Mouse (Mus musculus) MEL-GATA-1-ER (cell line): ENCODE results near the gene Eps8.
"Not testable (repeated sequence)": the region's sequence is repeated elsewhere in the genome, so short reads cannot be mapped to it uniquely, and the experiment has no call there.

Experiments used
- DNase-seq: peaks from one replicate; pipeline ENCODE4 v3.0.0-alpha.2; 2012; ENCODE audit warnings: low read depth; ENCODE audit errors: extremely low read depth

The Eps8 gene

GRCm38 (mm10) chr6:137482891-137483290, 171.8 kb downstream of the Eps8 start:
- DNase-seq, result no peak

DNA sequence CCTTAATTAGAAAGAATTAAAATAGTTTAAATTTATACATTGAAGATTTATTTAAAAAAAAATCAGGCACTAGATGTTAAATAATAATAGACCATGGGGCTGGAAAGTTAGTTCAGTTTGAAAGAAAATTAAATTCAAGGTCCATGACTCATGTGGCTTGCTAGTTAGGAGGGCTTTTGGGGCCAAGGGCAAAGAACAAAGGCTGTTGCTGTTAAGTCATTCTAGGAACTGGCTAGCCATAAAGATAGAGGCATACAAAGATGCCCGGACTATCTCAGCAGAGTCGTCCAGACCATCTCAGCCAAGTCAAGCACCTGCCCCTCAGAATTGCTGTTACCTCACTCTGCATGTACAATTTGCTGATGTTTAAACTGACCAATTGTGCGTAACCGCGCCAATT, 179.0 kb downstream of the Eps8 start:
- not testable (repeated sequence) for DNase-seq

DNA sequence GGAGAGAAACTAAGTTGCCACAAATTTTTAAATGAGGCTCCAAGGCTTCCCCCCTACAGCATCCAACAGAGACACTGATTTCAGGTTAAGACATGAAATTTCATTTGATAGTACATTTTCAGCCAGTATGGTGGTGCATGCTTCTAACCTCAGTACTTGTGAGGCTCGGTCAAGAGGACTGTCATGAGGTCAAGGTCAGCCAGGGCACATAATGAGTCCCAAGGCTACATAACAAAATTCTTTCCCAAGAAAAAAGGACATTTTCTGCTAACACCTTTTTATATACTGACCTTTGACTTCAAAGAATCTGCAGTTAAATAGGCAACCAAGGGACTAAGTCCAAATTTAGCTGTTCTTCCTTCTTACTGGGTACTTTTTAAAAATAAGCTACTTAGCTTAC, 181.2 kb downstream of the Eps8 start:
- no peak for DNase-seq

GRCm38 (mm10) chr6:137472129-137472528, 182.5 kb downstream of the Eps8 start:
- no peak for DNase-seq

DNA sequence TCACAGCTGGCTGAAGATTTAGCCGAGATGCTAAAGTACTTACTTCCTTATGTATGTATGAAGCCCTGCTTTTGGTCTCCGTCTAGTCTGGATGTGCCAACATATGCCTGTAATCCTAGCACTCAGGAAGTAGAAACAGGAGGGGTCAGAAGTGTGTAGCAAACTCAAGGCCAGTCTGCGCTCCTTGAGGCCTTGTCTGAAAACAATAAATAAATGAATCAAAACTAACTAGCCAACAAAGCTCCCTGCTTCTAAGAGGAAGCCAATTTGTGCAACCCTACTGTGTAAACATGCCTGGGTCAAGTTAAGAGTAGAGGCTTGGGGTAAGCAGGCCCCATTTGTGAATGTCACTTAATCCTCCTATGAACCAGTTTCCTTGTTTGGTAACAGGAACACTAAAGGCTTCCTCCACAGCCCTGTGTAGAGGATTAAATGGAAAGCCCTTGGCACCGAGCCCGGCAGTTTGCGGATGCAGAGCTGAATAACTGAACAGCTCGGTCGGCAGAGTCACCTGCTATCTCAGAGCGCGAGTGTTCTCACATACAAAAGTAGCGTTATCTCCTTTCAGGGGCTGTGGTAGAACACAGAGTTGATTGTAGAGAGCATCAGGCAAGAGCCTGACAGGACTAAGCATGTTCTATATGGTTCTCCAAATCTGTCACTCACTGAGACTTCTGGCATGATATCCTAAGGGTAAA, 183.6 kb downstream of the Eps8 start:
- no peak for DNase-seq

GRCm38 (mm10) chr6:137469541-137469940, 185.1 kb downstream of the Eps8 start:
- no peak for DNase-seq

GRCm38 (mm10) chr6:137467696-137468095, 187.0 kb downstream of the Eps8 start:
- no peak for DNase-seq

GRCm38 (mm10) chr6:137466256-137466655, 188.4 kb downstream of the Eps8 start:
- DNase-seq, result no peak

DNA sequence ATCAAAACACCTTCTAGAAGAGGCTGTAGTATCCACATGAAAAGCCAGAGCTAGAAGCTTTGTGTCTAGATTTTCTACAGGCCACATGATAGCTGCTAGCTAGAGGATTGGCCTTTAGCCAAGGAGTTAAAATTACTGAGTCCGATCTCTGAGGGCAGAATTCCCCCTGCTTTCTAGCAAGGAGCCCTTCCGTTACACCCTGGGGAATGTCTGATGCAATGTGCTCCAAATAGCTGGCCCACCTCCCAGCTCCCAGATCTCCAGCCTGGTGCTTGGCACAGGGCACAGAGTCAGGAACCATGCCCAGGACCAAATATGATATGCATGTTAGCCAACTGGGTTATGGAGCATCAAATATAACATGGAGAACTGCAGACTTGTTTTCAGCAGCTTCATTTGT, 189.4 kb downstream of the Eps8 start:
- no peak for DNase-seq

DNA sequence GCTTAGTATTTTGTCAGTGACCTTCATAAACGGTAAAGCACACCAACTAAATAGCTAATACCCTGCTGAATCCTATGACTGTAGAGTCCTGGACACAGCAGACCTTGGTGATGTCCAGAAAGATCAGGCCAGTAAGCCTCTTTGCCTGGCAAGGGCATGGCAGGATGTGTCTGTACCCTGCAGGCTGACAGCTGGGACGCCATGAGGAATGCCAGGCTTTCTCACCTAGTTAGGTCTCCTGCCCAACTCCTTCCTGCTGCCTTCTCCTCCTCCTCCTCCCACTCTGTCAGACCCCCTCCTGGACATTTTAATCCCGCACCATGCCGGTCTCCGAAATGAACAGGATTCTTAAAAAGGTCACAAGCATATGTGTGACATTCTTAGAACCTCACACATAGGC, 190.9 kb downstream of the Eps8 start:
- DNase-seq, result no peak

- no peak for DNase-seq
Measured at GRCm38 (mm10) chr6:137458136-137458535, 196.5 kb downstream of the Eps8 start.

GRCm38 (mm10) chr6:137457210-137457609, 197.5 kb downstream of the Eps8 start:
- DNase-seq, result no peak

GRCm38 (mm10) chr6:137456064-137456463, 198.6 kb downstream of the Eps8 start:
- DNase-seq, result no peak

DNA sequence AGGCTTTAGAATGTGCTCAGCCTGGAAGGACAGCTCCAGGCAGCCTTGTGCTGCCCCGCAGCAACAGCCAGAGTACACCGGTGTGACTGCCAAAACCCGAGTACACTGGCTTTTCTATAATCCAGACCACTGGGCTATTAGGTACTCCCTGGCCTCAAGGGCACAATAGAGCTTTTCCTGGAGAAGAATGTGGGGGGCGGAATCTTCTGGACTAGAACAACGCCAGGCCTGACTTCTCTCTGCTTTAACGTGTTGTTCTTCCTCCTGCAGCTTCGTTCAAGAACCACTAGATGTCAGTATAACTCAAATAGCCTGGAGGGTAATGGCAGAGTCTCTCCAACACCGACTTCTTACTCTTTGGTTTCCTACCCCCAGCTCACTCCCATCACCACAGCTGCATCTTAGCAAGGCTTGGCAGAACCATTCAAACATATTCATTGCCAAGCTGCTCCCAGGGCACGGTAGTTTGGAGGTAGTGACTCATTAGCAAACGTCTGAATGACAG, 199.1 kb downstream of the Eps8 start:
- no peak for DNase-seq

GRCm38 (mm10) chr6:137446116-137446515, 208.6 kb downstream of the Eps8 start:
- not testable (repeated sequence) for DNase-seq

DNA sequence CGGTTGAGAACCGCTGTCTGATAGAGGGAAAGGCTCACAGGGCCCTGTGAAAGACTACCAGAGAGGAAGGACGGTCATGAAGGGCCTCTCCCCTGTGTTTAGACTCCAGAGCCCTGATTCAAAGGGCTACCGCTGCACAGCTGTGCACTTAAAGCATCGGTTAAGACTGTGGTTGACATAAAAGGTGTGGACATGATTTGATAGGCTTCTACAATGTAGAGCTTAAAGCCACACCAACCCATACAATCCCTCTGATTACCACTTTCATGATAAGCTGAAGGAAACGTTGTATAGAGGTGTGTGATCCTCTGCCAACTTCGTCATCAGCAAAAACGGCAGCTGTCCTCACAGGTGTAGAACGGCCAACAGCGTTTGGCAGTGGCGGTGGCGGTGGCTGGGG, 211.6 kb downstream of the Eps8 start:
- no peak for DNase-seq

DNA sequence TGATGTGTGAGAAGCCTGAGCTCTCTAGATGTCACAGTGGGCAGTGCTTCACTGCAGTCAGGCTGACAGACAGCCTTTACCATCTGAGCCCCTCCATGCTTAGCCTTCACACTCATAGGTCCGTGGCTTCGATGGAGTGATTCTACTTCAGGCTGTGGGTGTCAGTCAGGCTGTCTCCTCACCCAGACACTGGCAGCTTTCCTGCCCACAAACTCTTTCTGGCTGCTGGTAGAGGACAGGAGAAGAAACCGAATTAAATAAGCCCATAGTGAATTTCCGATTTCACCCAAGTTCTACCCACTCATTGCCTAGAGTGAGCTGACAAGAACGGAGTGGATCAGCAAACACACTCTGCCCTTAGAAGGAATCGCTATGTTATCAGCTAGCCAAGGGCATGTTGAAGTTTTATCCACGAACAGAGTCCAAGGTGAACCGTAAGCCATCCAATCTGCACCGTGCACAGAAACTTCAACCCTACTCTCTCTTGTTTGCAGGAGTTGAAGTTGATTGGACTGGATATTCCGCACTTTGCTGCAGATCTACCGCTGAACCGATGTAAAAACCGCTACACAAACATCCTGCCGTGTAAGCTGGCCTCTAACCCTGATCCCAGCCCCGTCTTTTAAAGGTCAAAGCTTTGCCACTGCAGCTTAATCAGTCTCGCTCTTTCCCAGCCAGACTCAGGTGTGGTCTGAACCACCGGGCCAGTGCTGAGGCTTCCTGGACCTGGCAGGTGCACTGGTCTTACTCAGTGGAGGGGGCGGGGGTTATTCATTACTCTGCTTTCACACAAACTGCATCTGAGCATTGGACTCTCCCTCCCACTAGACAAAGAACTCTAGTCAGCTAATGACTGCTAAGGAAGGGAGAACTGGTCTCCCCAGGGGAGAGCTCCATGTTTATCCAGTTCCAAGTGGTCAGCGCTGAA, 213.9 kb downstream of the Eps8 start:
- no peak for DNase-seq

GRCm38 (mm10) chr6:137437902-137438580, 216.6 kb downstream of the Eps8 start:
- no peak for DNase-seq

GRCm38 (mm10) chr6:137437486-137437885, 217.2 kb downstream of the Eps8 start:
- DNase-seq, result no peak

DNA sequence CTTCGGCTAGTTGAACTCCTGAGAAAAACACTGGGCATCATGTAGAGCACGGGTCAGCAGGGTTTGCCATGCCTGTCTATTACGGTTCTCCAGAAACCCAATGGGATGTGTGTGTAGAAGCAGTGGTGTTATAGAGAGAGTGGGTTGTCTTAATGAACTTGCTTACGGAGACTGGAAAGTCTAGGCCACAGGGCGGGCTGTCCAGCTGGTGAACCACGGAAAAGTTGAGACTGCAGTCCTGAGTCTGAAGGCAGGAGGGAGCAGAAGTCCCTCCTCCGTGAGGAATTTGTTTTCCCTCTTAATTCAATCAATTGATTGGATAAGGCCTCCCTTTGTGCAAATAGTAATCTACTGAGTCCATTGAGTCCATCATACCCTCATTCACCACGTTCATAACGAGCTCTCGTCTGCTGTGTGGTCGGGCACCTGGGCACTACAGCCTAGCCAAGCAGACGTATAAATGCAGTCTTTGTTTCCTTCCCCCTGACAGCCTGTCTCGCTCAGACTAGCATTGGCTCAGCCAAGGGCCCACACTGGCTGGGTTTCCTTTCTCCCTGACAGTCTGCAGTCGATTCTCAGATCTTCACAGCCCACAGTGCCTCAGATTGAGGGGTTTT, 221.0 kb downstream of the Eps8 start:
- no peak for DNase-seq
